Mouse (Mus musculus) G1E (cell line): Measurements from ENCODE around the gene Sv2a.

Experiments
- CTCF ChIP-seq: IDR thresholded peaks from 2 replicates; pipeline ENCODE4 v1.5.1; 2012; ENCODE audit warnings: low read depth, low read length, inconsistent platforms, mixed read lengths
- GATA1 ChIP-seq: IDR thresholded peaks from 2 replicates; pipeline ENCODE4 v1.6.1; 2012; ENCODE audit warnings: borderline replicate concordance, low read length, inconsistent platforms, mixed read lengths
- POLR2AphosphoS5 ChIP-seq: IDR thresholded peaks from 2 replicates; pipeline ENCODE4 v1.6.1; 2012; ENCODE audit warnings: low read depth, low read length, inconsistent platforms; ENCODE audit not compliant: insufficient replicate concordance
- TAL1 ChIP-seq: conservative IDR thresholded peaks from 2 replicates; pipeline ENCODE4 v1.6.1; 2012; ENCODE audit warnings: low read depth, low read length, inconsistent platforms, mixed read lengths

DNA sequence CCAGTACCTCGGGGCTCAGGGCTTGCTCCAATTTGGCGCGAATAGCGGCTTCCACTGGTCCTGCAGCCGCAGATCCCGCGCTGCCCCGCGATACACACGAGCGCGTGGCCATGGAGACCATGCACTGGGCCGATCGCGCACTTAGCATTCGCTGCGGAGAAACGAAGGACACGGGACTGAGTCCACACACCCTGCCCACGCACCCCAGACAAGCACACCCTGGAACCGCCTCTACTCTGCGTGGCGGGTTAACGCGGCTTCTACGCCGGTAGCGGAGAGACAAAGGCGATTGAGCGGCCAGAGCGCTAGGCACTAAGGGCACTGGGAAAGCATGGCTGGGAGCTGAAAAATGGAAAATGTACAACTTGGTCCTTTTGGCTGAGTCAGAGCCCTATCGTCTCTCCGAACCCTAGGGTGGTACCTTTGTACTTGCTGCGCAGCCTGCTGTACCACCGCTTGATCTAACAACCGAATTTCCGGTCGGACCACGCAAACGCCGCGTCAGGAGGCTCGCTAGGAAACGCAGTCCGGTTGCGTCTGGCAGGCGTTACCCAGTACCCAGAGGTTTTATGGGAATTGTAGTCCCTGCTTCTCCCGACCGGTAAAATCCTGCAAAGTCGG lies 16.3 kb downstream of the Sv2a start:
- TF ChIP-seq CTCF = no peak
- TF ChIP-seq POLR2AphosphoS5 = no peak
- no peak for TF ChIP-seq GATA1
- no peak for TF ChIP-seq TAL1
